Mouse (Mus musculus) regulatory T cell (primary cell): ENCODE results near the gene Pdhb.

Experiments
- in situ Hi-C: fragments of 300-600 bp; cut with MboI, MseI; formaldehyde crosslinking; loops from one replicate; pipeline ENCODE4 v1.15.1; 2025; ENCODE audit warnings: high pct_unique_total_duplicates

Gene Pdhb

GRCm38 (mm10) chr14:8172507-8173410 is at the start of gene Pdhb:
Pdhb (minus strand) TSS chr14:8173025.
- in situ Hi-C loops = loop anchor here (5.0 kb wide), 1 partner anchor 80 kb away; no protein-coding TSS in a partner anchor

DNA sequence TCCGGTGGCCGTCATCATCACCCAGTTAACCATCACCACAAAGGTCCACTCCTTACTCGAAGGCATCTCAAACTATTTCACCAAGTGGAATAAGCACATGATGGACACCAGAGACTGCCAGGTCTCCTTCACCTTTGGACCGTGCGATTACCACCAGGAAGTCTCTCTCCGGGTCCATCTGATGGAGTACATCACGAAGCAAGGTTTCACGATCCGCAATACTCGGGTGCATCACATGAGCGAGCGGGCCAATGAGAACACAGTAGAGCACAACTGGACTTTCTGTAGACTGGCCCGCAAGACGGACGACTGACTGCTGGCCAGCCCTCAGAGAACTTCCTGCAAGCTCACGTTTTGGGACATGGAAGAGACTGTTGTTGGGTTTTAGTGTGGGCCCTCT is 49.7 kb upstream of the Pdhb start:
- in situ Hi-C loops = no loop called here

- in situ Hi-C loops = no loop called here
Observed at GRCm38 (mm10) chr14:8220912-8221311, 48.1 kb upstream of the Pdhb start.

DNA sequence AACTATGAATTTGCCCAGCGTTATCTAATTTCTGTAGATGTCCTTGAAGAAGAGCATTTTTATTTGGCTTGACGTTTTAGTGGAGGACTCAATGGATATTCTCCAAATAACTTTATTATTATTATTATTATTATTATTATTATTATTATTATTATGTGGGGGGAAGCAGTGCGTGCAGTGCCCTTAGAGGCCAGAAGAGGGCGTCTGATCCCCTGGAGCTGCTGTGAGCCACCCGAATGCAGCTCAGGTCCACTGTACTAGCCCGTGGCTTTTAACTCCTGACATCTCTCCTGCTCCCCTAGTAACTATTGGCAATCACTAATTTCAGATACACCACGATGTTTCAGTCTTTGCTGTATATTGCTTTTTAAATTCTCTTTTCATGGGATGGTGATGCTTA is 47.5 kb upstream of the Pdhb start:
- in situ Hi-C loops = no loop called here

DNA sequence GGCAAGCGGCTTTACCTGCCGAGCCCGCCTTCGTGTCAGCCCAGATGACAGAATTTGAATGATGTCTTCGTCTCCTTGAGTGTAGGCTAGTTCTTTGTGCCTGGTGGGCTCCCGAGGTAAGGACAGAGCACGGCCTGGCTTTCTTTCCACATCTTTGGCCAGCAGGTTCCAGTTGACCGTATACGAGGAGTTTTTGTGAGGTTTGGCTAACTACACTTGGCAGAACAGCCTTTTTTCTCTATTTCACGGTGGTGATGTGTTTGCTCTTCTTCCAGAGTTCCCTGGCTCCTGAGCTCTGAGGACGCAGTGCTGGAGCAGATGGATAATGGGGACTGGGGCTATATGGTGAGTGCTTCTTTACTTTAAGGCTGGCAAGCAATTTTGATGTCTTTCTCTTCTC is 47.1 kb upstream of the Pdhb start:
- in situ Hi-C loops = no loop called here

DNA sequence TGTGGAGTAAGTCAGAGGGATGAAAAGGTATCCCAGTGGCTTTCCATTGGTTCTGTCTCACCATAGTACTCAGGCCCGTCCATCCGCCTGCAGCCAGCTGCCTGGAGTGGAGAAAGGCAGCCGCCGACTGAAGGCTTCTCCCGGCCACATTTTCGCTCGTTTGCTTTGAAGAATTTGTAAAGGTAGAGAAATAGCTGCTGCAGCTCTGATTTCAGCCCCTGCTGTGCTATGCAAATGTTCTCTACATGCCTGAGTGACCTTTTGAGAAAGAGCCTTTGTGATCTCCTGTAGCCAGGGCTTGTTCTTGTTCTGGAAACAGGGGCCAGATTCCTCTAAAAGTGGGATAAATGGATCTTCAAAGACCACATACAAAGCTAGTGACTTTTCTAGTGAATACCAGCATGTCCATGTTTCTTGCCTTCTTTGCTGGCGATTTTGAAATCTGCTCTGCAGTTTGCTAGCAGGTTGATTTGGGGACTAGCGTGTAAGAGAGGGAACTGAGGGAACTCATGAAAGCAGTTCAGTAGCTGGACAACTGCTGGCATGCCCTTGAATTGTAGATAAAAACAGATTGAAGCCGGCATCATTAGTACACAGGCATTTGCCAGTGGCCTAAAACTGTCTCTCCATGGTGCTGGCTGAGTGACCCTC is 46.0 kb upstream of the Pdhb start:
- in situ Hi-C loops = no loop called here

- in situ Hi-C loops = no loop called here
Observed at GRCm38 (mm10) chr14:8218238-8218637, 45.4 kb upstream of the Pdhb start.

GRCm38 (mm10) chr14:8216100-8216499 is 43.3 kb upstream of the Pdhb start:
- in situ Hi-C loops = no loop called here

DNA sequence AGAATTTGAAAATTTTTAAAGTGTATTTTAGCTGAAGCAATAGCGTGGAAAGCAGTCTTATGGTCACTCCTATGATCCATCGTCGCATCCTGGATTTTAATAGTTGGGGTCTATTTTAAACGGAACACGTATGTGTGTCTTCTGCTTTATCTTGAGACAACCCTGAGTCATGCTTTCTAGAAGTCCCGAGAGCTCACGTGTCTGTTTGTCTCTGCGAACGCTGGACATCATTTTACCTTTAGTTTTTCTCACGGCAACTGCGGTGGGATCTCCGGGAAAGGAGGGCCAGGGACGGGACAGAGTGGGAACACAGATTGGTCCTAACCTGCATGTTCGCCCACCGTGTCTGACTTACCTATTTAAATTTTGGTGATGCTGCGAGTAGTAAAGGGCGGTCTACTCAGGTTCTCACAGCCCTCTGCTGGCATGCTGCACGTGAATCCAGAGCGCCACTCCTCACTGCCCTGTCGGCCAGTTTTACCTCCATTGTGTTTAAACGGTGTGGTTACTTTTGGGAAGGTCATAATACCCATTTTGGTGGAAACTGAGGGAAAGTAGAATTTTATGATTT is 42.5 kb upstream of the Pdhb start:
- in situ Hi-C loops = no loop called here

DNA sequence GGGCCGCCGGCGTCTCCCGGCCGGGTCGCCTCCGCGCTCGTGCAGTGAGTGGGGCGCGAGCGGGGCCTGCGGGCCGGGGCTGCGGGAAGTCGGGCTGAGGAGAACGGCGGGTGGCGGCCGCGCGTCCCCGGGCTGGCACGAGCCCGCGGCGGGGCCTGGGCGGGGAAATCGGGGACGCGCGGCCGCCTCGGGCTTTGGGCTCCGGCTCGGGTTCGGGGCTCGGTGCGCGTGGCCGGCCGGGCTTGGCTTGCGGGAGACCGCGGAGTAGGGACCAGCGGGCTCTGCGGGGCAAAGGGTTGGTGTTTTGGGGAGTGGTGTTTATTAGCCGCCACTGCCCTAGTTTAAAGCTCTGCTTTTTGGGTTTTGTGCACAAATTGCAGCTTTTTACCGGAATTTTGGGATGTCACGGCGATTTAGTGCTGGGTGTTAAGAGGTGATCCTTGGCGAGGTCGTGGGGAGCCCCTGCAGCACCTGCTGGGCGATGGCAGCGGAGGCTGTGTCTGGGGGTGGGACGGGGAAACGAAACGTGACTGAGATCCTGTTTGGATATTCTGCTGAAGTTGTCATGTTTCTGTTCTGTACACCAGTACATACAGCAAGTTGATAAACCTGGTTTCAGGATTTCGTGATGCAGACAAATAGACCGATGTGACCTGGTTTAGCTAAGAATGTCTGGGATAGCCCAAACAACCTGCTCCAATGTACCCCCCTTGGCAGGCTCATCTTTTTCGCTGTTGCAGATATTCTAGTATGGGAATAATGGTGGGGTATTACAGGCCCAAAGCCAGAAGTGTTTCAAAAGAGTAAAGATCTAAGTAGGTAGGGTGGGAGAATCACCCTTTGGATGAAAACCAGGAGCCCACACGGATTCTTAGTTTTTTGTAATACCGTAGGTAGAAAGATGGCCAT is 41.7 kb upstream of the Pdhb start:
- in situ Hi-C loops = no loop called here

GRCm38 (mm10) chr14:8213803-8214224 is 41.0 kb upstream of the Pdhb start, which contains the start of gene Kctd6:
Kctd6 (plus strand) TSS chr14:8214140.
- in situ Hi-C loops = no loop called here

DNA sequence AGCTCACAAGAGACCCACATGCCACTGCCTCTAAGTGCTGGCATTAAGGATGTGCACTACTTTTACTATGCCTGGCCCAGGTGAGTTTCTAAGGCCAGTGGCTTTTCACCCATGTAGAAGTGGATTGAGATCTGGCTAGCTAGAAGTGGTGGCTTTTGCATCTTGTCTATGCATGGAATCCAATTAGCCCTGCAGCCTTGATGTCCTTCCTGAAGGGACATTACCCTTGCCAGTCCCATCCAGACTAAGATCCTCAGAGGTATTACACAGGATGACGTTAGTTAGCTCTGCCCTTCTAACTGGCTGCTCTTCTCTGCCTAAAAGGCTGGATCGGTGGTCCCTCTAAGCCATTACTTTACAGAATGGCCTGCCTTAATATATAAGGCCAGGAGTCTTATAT is 40.2 kb upstream of the Pdhb start:
- in situ Hi-C loops = no loop called here

DNA sequence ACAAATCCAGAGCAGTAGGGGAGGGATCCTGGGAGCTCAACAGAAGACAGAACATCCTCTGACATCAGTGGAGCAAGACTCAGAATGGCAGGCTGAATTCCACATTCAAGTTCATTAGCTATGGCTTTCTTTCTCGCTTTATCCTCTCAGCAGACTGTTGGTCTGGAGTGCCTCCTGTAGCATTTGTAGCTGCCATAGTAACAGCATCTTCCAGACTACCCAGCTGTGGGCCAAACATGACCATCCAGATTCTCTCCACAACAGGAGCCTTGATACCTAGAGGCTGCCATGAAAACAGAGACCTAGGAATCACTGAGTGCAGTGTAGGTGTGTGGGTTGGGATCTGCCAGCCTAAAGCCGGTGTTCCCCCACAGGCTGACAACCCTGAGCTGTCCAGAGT is 37.1 kb upstream of the Pdhb start:
- in situ Hi-C loops = no loop called here

DNA sequence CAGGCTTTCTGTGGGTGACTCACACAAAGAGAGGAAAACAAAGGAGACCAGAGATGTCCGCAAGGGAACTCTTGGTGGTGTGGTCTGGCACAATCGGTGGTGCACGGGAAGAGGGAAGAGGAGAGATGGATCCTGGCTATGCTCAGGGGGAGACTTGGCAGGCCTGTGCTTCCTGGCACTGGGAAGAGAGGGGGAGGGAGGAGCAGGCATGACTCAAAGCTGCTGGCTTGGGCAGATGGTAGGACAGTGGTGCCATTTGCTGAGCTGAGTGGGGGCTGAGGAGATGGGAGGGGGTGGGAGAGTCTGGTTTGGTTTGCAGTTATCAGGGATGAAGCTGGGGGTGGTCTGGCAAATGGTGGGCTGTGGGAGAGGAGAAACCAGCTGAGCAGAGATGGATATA is 36.1 kb upstream of the Pdhb start:
- in situ Hi-C loops = no loop called here

- in situ Hi-C loops = no loop called here
Observed at GRCm38 (mm10) chr14:8207543-8207942, 34.7 kb upstream of the Pdhb start.

GRCm38 (mm10) chr14:8207105-8207504 is 34.3 kb upstream of the Pdhb start:
- in situ Hi-C loops = no loop called here

DNA sequence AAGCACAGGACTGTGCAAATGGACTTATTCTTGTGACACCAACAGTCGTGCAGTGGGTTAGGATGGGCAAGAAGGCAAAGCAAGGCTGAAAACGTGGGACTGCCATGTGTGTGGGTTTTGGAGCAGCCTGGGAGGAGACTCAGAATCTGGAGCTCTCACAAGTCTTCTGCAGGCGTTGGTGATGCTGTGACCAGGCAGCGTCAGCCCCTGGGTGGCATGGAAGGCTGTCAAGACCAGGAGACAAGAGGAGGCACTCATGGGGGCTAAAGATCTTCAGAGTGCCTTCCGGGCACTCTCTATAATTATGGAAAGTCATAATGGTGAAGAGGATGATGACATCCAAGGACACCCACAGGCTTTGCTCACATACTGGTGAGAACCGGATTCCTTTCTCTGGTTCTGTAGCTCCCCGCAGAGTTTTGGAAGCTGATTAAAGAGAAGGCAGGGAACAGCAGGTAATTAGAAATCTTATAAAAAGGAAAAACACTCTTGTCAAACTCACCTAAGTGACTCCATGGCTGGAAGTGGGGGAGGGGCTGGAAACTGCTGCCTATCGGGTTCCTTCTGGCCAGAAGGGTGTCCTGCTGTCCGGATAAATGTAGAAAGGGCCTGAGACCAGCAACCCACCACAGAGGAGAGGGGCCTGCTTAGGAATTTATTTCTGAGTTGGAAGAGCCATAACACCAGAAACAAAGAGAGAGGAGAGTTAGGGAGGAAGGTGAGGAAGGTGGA is 33.5 kb upstream of the Pdhb start:
- in situ Hi-C loops = no loop called here

- in situ Hi-C loops = no loop called here
Observed at GRCm38 (mm10) chr14:8201715-8202114, 28.9 kb upstream of the Pdhb start.

DNA sequence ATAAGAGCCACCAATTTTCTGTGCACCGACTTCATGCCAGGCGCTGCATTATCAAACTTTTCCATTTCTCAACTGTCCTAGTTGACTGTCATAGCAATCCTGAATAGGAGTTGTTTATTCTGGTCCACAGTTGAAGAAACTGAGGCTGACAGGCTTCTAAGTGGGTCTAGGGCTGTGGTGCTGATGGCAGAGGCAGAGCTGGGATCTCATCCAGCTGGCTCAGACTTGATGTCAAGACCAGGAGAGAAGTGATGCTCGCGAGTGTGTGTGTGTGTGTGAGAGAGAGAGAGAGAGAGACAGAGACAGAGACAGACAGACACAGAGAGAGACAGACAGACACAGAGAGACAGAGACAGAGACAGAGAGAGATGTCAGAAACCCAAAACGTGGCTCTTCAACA is 27.9 kb upstream of the Pdhb start:
- in situ Hi-C loops = no loop called here

GRCm38 (mm10) chr14:8192727-8193126 is 19.9 kb upstream of the Pdhb start:
- in situ Hi-C loops = no loop called here
